Mouse (Mus musculus) inflammation-experienced regulatory T-cells, adult 6 months (primary cell): Measurements from ENCODE around the gene Cdcp2. TPM values are rescaled to one million over a fixed set of nuclear protein-coding genes. Genes with fewer than 3 reads are reported as not detected.

Source experiments
- ATAC-seq: one replicate; pipeline ENCODE4 v1.8.0; 2017
- polyA plus RNA-seq, 3 experiments: library from polyadenylated mRNA; unstranded; fragments of 100-300 nt; shearing (Covaris generic); gene quantifications; one replicate each; pipeline ENCODE4 v1.2.1; 2017

Cdcp2 gene
- polyA plus RNA-seq, 3 experiments from 2014 or later = not detected

- ATAC-seq = no peak
Measured at GRCm38 (mm10) chr4:107135663-107136062, 39.0 kb downstream of the Cdcp2 start.

- no peak for ATAC-seq
Measured at GRCm38 (mm10) chr4:107136531-107136930, 39.8 kb downstream of the Cdcp2 start.

DNA sequence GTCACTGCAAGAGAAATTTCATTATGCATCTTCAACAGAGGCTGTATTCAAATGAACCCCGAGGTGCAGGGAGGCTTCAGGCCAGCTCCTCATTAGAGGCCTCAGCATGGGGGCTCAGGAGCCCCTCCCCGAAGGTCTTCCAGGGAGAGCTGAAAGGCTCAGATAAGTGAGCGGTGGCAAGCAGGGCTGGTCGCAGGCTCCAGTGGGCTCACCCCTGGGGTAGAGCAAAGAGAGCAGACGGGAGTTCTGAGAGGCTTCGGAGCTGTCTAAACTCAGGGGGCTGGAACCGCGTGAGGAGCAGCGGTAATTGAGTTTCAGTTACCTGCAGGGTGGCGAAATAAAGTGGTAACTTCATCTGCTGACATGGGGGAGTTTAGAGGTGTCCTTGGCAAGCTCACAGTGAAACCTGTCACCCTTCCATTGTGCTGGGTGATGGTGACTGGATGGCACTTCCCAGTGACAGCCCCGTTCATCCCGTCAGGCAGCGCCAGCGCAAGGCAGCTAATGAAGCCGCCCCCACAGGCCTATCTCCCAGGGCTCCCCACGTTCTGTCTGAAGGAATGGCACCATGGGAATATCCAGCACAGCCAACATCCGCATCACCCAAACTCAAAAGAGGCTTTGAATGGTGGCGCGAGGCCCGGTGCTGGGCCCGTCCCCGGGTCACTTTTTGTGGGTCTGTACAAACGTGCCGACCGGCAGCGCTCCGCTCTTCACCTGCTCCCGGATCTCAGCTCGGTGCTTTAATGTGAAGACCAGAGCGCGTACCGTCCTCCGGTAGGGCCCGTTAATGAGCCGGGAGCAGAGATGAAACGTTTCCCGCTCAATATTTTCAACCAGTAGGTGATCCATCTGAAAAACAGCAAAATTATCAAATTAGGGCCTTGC, 42.5 kb downstream of the Cdcp2 start:
- no peak for ATAC-seq

GRCm38 (mm10) chr4:107139836-107140631, 43.3 kb downstream of the Cdcp2 start:
- no peak for ATAC-seq

DNA sequence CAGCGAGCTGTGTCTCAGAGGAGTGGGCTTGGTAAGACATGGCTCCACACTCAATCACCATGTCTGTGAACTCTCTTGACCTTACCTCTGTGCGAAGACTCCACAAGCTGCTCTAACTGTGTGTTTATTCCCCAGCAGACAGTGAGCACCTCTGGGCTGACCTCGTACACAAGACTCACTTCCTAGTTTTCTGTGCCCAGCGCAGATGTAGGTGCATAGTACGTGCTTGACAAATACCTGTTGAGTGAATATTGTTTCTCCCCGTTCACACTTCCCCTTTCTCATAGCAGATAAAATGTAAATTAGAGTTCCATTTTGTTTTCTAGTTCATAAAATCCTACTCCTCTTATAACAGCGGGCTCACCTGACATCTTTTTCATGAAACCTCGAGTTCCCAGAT, 46.8 kb downstream of the Cdcp2 start:
- ATAC-seq = no peak

DNA sequence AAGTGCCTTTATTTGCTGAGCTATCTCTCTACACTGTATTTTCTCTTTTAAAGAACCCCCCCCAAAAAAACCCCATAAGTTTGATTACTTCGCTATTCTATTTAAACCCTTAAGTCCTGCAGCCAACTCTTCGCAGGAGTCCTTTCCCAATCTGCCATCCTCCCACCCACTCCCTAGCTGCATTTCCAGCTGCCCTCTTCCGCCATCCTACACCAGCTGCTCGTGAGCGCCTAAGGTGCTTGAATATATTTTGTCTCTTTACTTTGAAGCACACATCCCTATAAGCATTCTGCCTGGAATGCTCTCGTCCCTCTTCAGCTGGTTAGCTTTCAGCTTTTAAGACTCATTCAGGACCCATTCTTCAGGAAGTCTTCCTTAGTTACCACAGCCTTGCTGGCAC, 54.3 kb downstream of the Cdcp2 start:
- no peak for ATAC-seq

- no peak for ATAC-seq
Measured at GRCm38 (mm10) chr4:107152571-107152970, 55.9 kb downstream of the Cdcp2 start.

GRCm38 (mm10) chr4:107156983-107157401, 60.3 kb downstream of the Cdcp2 start:
- no peak for ATAC-seq

- ATAC-seq = no peak
Measured at GRCm38 (mm10) chr4:107159166-107159773, 62.6 kb downstream of the Cdcp2 start.

DNA sequence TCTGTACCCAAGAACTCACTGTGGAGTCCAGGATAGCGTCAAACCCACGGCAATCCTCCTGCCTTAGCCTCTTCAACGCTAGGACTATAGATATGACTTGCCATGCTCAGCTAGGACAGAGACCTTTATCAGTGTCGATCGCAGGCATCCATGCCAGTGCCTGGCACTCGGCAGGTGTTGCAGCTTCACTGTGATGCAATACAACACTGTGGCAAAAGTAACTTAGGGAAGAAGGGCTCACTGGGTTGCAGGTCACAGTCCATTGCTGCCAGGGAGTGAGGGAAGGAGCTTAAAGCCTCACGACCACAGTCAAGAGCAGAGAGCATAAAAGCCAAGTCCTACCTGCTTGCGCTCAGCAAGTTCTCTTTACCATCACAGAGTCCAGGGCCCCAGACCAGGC, 63.5 kb downstream of the Cdcp2 start:
- ATAC-seq = no peak

Other genes with a start within 250 kb of the Cdcp2 start
- gene Ssbp3, start 186.2 kb upstream of the Cdcp2 start, polyA plus RNA-seq = 10 to 100 TPM; 36.1 to 45.6 (median 43.4) TPM
- 10 to 100 TPM; 38.2 to 53.0 (median 44.6) TPM for gene Mrpl37, start 30.0 kb upstream of the Cdcp2 start, polyA plus RNA-seq
- 10 to 100 TPM in 1 of 3 experiments, 1 to 10 TPM in 2; 5.4 to 10.4 (median 7.5) TPM for gene Cyb5rl, start 29.9 kb upstream of the Cdcp2 start, polyA plus RNA-seq
- gene Tmem59, start 81.5 kb downstream of the Cdcp2 start, polyA plus RNA-seq = 100 to 1,000 TPM; 391 to 444 (median 391) TPM
- 10 to 100 TPM; 13.6 to 25.2 (median 13.7) TPM for gene Tceanc2, start 82.2 kb downstream of the Cdcp2 start, polyA plus RNA-seq
- gene Ldlrad1, start 112.3 kb downstream of the Cdcp2 start, polyA plus RNA-seq = under 1 TPM in 1 of 3 experiments, not detected in 2; 0.57 TPM
- gene Lrrc42, start 156.6 kb downstream of the Cdcp2 start, polyA plus RNA-seq = 10 to 100 TPM; 18.8 to 25.8 (median 24.0) TPM
- 10 to 100 TPM; 25.5 to 30.0 (median 25.5) TPM for gene Hspb11, start 156.7 kb downstream of the Cdcp2 start, polyA plus RNA-seq
- gene Dio1, start 210.3 kb downstream of the Cdcp2 start, polyA plus RNA-seq = not detected
- 100 to 1,000 TPM in 2 of 3 experiments, 10 to 100 TPM in 1; 84.1 to 102 (median 101) TPM for gene Yipf1, start 217.5 kb downstream of the Cdcp2 start, polyA plus RNA-seq